Mouse (Mus musculus): ENCODE data around the gene Asb3.
A peak's percentile ranks its signal among the peaks of the same experiment; 100 is the strongest.

The Asb3 gene

DNA sequence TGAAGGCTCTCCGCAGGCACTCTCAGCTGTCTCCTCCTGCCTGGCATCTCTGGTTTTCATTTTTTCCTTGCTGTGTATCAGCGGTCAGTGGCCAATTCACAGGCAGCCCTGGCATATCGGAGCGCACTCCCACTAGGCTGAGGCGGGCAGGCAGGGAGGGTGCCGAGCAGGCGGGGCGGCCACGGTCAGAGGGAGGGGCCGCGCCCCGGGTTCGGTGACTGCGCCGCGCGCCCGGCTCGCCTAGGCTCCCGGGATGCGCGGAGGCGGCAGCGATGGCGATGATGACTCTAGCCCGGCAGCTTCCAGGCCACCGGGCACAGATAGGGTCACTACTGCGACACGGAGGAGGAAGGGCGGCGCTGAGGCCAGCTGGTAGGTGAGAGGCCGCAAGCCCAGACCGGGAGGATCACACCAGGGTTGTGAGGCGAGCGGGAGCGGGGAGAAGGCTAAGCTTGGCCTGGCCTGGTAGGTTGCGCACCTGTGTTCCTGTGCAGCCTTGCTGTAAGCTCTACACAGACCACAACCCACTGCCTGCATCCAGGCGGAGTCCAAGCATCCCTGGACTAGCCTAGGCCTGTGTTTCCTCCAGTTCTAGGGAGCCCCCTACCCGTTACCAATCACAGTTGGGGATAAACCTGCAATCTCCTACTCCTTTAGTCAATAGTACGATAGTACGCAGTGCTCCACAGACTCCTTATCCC lies at the start of gene Asb3, which contains the start of gene Gpr75:
Gene Asb3 (plus strand): TSS at position 246 of the 701 bp plus-strand sequence.
Gene Gpr75 (plus strand): TSS at position 188 of the 701 bp plus-strand sequence.
- DNase-seq, result peak; percentile 85

DNA sequence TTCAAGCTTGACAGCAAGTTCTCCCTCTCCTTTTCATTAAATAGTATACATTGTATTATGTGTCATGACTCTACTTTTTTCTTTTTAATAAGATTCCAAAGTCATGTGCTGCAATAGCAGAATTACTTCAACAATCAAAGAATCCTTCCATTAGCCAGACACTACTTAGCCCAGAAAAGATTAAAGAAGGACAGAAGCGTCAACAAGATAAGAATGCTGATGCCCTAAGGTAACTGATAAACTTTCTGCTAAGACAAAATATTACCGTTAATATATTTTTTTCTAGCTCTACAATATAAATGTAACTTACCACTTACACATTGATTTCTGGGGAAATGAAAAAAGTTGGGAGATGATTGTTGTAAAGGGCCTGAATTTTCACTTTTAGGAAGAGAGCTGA lies 46.4 kb upstream of the Asb3 start:
- DNase-seq, result no peak

DNA sequence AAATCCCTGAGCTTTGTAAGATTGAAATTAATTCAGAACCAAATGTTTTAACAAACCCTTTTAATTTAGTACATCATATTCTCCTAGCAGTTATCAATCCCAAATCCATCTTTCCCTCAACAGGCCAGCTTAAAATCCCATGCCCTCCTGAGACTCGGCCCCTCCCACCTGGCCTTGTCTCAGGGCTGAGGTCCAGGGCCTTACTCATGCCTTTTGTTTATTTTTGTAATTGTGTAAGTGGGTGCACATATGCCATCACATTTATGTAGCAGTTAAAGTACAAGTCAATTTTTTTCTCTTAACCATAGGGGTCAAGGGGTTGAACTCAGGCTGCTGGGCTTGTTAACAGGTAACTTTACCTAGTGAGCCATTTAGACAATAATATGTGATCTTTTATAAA lies 40.9 kb upstream of the Asb3 start:
- no peak for DNase-seq

DNA sequence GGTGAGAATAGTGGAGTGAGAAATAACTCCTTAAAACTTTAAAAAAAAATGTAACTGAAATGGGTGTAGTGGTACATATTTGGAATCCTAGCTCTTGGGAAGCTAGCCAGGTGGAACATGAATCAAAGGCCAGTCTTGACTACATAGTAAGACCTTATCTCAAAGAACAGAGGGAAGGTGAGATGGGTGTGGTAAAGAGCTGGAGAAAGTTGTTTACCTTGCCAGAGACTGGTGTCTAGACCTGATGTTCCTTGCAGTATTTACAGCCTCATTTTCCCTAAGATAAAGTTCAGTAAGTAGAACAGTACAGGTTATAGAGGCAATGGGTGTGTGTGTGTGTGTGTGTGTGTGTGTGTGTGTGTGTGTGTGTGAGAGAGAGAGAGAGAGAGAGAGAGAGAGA lies 12.8 kb upstream of the Asb3 start:
- no peak for DNase-seq

DNA sequence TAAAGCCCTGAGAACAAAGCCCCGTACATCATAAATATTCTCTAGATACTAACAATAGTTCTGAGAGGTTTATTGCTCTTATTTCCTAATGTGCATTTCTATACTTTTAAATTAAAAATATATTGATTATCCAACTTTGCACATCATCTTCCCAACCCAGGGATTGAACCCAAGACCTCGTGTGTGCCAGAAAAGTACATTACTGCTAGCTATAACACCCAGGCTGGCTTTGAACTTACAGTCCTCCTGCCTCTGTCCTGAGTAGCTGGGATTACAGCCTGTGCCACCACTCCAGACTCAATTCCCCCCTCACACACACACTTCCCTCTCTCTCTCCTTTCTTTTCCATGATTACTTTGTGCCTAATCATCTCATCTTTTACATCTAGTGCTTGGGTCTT lies 2.9 kb downstream of the Asb3 start:
- DNase-seq, result no peak

DNA sequence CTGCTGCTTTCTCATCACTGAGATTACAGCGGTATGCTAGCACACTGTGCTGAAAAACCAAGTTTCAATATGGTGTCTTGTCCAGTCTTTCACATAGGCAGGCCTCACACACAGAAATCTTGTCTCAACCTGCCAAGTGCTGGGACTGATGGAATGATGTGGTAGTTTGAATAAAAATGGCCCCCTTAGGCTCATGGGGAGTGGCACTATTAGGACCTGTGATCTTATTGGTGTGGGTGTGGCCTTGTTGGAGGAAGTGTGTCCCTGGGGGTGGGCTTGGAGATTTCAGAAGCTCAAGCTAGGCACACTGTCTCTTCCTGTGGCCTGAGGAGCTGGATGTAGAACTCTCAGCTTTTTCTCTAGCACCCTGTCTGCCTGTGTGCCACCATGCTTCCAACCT lies 11.0 kb downstream of the Asb3 start:
- DNase-seq, result no peak

DNA sequence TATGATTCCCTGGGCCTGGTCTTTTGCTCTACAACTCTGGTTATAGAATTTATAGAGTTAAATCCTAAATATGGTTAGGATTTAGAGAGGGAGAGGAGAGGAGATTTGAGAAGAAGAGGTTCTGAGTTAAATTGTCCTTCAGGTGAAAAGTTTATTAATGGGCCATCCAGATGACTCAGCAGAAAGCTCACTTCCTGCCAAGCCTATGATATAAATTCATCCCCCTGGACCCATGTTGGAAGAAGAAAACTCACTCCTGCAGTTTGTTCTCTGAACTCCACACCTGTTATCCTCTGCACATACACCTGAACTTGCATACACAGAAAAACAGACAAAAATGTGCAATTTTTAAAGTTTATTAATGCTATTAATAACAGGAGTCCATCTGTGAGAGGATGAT lies 14.1 kb downstream of the Asb3 start:
- DNase-seq, result no peak

DNA sequence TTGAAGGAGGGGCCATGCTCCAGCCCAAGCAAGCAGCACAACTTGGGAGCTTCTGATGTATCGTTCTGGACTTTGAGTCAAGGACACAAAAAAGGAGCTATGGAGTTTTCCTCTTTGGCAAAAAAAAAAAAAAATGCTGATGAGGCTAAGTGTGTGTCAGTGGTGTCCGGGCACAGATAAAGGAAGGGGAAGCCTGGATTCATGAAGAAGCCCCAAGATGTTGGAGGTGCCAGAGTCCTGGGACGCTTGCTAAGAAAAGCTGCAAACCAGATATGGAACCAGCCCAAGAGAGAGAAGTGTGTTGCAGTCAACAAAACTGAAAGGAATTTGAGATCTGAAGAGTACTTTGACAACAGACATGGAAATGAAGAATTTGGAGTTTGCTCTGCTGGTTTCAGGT lies 27.1 kb downstream of the Asb3 start:
- DNase-seq, result no peak

DNA sequence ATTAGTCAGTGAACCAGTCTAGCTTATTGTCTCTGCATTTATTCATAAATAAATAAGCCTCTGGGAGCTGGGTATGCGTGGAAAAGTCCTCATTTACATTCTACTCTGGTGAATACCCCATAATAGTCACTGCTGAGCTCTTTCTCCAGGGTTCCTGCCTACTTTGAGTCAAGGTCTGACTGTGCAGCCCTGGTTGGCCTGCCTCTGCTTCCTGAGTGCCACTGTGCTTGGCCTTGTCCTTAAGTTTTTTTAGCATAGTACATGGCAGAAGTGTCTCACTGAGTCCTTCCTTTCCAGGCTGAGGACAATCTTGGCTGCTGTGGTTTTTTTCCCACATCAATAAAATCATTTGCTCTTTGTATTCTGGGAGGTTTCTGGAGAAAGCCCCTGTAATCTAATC lies 35.4 kb downstream of the Asb3 start:
- no peak for DNase-seq

DNA sequence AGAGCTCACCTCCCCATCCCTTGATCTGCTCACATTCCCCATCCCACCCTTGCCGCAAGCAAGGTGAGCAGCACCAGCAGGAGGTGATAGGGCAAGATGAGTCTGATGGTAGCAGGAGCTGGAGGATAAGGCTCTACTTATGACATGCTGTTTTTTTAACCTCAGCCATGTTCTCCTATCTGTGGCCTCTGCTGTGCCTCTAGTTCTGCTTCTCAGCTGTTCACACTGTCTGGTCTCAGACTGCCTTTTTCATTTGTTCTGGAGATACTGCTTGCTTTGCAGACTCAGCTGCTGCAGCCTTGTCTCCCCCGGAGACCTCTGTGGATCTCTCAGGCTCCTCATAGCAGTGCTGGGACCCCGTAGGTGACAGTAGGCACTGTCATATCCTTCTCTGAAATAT lies 38.1 kb downstream of the Asb3 start:
- no peak for DNase-seq

DNA sequence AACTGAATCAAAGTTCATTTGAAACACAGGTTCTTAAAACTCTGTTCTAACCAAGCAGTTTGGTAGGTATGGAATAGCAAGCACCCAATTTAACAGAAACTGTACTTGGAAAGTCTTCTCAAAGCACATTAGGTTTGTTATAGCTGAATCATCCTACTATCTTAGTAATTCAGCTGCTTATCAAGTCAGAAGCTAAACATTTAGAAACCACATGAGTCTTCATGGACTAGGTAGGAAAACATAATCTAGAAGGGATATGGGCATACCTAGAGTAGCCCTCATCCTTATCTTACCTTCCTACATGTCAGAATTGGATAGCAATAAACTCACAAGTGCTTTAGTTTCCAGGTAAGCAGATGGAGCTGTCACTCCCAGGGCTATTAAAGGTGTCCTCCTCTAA lies 42.9 kb downstream of the Asb3 start:
- no peak for DNase-seq

DNA sequence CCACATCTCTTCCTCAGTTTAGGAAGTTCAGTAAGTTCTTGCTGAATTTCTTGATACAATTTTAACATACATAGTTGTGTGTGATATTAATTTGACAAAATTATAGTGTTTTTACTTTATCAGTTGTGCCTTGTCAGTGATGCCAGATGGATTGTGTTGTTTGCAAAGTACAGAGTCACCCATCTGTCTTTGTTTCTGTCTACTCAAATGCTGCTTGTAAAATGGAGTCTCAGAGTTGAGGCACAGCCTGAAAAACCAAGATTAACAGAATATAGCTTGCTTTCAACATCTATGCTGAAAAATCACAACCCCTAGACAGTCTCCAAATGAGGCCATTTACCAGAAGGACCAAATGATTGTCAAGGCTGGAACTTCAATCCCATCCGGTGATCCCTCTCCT lies 43.3 kb downstream of the Asb3 start:
- no peak for DNase-seq

DNA sequence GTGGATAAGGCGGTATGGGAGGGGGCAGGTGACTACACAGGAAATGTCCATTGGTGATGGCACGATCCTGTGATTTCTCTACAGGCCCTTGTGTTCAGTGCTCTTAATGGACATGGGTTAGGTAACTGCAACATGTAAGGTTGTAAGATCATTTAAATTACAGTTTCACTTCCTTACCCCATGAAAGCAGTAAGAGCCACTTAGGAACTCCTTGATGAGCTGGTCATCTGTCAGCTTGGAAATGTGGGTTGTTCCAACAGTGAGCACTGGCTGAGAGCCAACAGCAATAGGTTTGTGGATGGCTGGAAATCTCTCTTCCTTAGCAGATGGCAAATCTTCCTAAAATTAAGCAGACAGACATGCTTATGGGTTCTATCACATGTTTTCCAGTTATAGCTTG lies 58.3 kb downstream of the Asb3 start:
- peak; percentile 63 for DNase-seq

DNA sequence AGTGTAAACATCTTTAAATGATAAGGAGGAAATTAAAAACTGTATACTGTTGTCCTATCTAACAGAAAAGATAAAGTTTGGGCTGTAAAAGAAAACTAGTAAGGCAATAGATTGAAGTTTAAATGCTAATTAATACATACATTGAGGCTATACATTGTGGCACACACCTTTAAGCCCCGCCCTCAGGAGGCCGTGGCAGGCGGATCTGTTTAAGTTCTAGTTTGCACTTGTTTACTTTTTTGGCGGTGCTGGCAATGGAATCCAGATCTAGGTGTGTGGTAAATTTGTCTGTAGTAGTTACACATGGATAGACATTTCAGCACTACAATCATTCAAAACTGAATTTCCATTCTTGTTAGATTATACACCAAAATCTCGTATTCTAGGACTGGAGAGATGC lies 67.6 kb downstream of the Asb3 start:
- DNase-seq, result no peak

DNA sequence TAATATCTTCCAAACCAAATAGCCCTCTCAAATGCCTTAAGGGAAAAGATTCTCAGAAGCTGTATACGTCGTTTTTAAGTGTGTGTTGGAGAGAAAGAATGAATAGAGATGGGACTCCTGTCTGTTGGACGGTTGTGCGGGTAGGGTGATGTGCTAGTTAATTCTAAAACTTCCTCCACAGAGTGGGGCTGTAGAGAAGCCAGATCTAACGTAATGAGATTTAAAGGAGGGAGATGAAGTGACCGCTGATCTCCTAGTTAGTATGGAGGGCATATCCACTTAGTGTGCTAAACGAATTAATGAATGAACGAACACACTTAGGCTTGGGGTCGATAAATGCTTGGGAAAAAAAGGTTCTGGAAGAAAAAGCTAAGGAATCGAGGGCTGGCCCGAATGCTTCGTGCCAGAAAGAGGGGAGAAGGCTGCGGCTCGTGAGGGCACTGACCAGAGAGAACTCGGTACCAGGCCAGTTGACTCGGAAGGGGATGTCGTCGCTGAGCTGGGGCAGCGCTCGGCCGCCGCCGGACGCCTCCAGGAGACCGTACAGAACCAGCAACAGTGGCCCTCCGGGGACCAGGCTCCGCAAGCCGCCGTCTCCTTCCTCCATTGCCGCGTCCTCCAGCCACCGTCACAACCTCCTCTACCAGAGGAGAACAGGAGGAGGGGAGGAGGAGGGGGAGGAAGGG lies 68.4 kb downstream of the Asb3 start:
- DNase-seq, result peak; percentile 45

DNA sequence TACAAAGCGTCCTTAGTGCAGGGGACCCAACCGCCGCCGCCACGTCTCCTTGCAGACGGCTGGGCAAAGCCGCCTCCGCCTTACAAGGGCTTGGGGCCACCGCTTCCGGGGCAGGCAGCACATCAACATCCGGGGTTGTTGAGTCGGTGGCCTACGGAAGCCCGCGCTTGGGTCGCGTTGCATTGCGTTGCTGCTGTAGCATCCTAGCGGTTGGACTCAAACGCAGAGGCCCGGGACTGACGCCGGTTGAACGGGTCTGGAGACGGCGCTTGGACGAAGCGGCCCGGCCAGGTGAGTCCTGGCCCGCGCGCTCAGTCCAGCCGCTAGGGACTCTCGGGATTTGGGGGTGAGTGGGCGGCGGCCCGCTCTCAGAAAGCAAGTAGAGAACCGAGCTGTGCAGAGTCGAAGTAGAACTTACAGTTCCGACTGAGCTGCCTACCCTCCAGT lies 69.1 kb downstream of the Asb3 start, which contains the start of gene Erlec1:
Gene Erlec1 (minus strand): TSS at position 57 of the 447 bp plus-strand sequence.
- peak; percentile 79 for DNase-seq

DNA sequence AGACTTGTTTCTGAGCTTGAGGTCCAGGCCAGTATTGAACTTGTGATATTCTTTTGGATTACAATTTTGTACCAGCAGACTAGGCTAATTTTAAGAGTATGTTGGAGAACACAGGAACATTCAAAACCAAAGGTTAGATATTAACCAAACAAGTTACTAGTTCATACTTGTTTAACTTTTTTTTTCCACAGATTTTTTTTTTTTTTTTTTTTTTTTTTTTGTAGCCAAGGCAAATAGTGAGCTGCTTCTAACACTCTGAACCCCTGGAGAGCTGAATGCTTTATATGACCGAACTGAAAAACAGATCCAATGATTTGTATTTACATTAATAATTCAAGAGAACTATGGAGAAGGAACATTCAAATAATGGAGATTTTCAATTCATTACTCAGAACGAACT lies 100.0 kb downstream of the Asb3 start:
- DNase-seq, result no peak

DNA sequence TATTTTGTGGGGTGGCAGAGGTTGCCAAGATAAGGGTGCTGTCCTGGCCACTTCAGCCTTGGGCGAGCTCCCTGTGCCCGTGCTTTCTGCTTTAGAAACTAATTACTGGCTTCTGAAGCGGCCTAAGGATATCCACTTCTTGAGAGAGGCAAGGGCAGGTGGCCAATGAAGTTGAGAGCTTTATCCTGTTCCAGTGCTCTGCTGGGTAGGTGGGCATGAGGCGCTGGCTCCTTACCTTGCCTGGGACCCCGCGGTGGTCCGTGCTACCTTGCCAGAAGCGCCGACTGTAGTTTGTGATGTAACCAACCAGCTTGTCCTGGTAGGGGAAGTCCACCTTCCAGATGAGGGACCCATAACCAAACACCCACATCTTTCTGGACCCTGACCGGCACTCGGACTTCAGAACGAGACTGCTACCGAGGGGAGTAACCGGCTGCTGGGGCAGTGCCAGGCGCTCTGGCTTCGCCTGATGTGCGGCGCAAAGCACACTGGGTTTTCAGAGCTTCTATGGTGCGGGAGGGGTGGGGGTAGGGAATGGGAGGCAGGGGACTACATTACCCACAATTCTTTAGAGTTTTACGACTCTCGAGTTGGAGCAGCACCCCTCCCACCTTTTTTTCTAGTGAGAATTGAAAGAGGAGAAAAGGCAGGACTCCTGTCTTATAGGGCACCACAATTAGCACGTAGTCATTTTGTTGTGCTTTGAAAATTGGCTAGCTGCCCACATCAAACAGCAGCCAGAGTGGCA lies 100.8 kb downstream of the Asb3 start, which contains the start of gene Chac2:
Gene Chac2 (minus strand): TSS at position 474 of the 748 bp plus-strand sequence.
- DNase-seq, result peak; percentile 78

DNA sequence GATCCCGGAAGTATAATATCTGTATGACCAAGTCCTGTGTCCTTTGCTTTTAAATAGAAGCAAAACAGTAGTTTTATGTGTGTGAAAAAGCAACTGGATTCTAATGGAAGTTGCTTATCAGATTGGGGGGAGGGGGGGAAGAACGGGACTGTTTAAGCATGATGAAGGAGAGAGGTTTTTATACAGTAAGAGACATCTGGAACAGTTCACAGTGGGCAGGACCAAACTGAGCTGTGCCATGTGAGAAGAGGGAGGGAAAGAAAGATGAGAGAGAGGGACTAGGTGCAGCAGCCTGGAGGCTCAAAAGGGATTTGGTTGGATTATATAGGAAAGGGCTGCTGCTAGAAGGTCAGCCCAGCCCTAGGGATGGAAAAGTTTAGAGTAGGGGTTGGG lies 101.4 kb downstream of the Asb3 start:
- DNase-seq, result no peak

DNA sequence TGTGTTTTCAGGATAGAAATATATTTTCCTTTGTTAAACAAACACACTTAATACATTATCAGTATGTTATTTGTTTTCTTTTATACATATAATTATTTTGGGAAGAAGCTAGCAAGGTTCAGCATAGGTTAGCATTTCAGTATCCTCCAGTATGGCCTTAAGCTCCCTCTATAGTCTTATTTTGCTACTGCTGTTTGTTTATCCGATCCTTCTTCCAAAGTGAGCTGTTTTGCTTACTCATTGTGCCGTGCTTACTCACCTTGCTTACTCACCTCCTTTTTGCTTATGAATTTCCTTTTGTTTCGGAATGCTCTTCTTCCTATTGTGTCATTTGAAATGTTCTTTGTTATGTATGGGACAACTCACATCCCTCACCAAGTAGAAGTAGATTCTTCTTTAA lies 111.5 kb downstream of the Asb3 start:
- DNase-seq, result no peak

DNA sequence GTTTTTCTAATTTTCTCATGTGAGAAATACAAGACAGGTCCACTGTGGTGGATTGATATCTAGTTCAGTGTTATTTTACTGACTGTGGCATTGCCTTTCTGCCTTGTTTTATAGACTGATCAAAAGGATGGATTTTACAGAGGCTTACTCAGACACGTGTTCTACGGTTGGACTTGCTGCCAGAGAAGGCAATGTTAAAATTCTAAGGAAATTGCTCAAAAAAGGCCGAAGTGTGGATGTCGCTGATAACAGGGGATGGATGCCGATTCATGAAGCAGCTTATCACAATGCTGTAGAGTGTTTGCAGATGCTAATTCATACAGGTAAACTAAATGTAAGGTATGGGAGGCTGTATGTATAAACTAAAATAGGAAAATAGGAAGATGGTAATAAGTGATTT lies 113.0 kb downstream of the Asb3 start:
- no peak for DNase-seq

DNA sequence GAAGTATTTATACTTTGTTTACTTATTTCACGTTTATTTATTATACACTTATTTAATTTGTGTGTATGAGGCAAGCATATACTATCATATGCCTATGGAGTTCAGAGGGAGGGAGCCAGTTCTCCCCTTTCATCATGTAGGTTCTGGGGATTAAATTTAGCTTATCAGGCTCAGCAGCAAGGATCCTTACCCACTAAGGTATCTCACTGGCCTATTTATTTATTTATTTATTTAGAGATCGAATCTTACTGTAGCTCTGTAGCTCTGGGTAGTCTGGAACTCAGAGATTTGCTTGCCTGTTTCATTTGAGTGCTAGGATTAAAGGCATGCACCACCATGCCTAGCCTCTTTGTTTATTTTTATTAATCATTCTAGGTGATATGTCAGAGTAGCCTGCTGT lies 113.5 kb downstream of the Asb3 start:
- DNase-seq, result no peak

DNA sequence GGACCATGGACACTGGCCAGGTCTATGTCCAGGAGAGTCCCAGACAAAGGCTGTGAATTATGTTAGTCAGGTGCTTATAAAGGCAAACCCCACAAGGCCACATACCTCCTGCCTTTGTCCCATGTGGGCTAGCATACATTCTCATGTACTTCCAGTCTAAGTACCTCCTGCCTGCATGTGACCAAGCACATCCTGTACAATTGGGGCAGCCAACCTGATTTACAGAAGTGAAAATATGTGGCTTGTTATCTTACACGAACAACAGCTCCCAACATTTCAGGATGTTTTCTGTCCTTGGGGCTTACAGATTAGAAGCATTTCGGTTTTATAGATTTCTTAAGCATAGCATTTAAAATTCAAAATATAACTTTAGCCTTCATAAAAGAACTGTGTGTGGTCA lies 114.8 kb downstream of the Asb3 start:
- no peak for DNase-seq

Data from cerebellum, adult 11 months (tissue).